In genomic region chr2:125247108-125247961, GRCm38 (mm10) we compare ENCODE assay signal across 8 mouse cellular contexts. TPM values are rescaled to one million over a fixed set of nuclear protein-coding genes. Genes with fewer than 3 reads are reported as not detected.
DNase-seq lines count a peak whose midpoint lies in the region; ATAC-seq lines count a peak whose summit lies in the region.

Gene Dut (plus strand): TSS chr2:125247190.

- peak within 1 kb of the TSS; percentile 87 for H3K9ac ChIP-seq in forebrain, embryonic 14.5 days (ENCODE audit: low read length)
- peak within 1 kb of the TSS; percentile 71 for H3K9ac ChIP-seq in neural tube, embryonic 15.5 days (replicated peaks)

- peak within 1 kb of the TSS; percentile 76 for H3K4me2 ChIP-seq in forebrain, embryonic 14.5 days (ENCODE audit: low read length)
- peak within 1 kb of the TSS; percentile 79 for H3K4me2 ChIP-seq in neural tube, embryonic 15.5 days

- H3K4me1 ChIP-seq in forebrain, embryonic 14.5 days (ENCODE audit: control insufficient read depth, insufficient read depth, low read length): peaks cover 10% of the 10 kb centered on the region
- peaks cover 18% of the 10 kb centered on the region for H3K4me1 ChIP-seq in neural tube, embryonic 15.5 days

- WGBS in forebrain, embryonic 14.5 days: under 1% methylated on average over 80 of the region's 96 CpGs
- under 1% methylated on average over 95 of the region's 96 CpGs for WGBS in neural tube, embryonic 15.5 days

- no peaks in the 10 kb centered on the region for H3K27me3 ChIP-seq in forebrain, embryonic 14.5 days (replicated peaks; ENCODE audit: control insufficient read depth, insufficient read depth, low read length)
- no peaks in the 10 kb centered on the region for H3K27me3 ChIP-seq in neural tube, embryonic 15.5 days (replicated peaks)

- peak; percentile 99 for ATAC-seq in forebrain, embryonic 14.5 days
- peak; percentile 99 for ATAC-seq in neural tube, embryonic 15.5 days (ENCODE audit: low FRiP score)

- DNase-seq in ES-CJ7 (ENCODE audit: low read depth, low spot score): peak; percentile 99
- peak; percentile 98 for DNase-seq in cerebellum, adult 11 months
- DNase-seq in forebrain, embryonic 14.5 days (ENCODE audit: low spot score): peak; percentile 97
- DNase-seq in heart, postnatal 14 days: peak; percentile 91
- peak; percentile 89 for DNase-seq in layer of hippocampus, adult 11-12 months (ENCODE audit: low spot score)
- DNase-seq in lung, adult 18-20 months: peak; percentile 95 to 96
- DNase-seq in testis, postnatal 14 days (ENCODE audit: low spot score): peak; percentile 97

- peak within 1 kb of the TSS; percentile 86 for H3K27ac ChIP-seq in forebrain, embryonic 14.5 days (ENCODE audit: low read depth, low read length)
- H3K27ac ChIP-seq in neural tube, embryonic 15.5 days (replicated peaks): peak within 1 kb of the TSS; percentile 89

- intact Hi-C loops in heart, postnatal 14 days (cut with DNase I): no loop called here

- 0 out of 2 replicates have a peak, but pooled peaks cover 8% of the 10 kb centered on the region for H3K36me3 ChIP-seq in forebrain, embryonic 14.5 days (ENCODE audit: control insufficient read depth, insufficient read depth, low read length)
- H3K36me3 ChIP-seq in neural tube, embryonic 15.5 days: no peaks in the 10 kb centered on the region

- H3K4me3 ChIP-seq in forebrain, embryonic 14.5 days (ENCODE audit: low read depth, low read length): peak within 1 kb of the TSS; percentile 70
- H3K4me3 ChIP-seq in neural tube, embryonic 15.5 days (replicated peaks): peak within 1 kb of the TSS; percentile 73

- no peaks in the 10 kb centered on the region for H3K9me3 ChIP-seq in forebrain, embryonic 14.5 days (replicated peaks; ENCODE audit: control insufficient read depth, low read length)
- H3K9me3 ChIP-seq in neural tube, embryonic 15.5 days (replicated peaks): no peaks in the 10 kb centered on the region

RNA-seq across cellular contexts. Expression of gene Dut, which starts in this region (rescaled TPM):
- polyA plus RNA-seq in forebrain, embryonic 14.5 days (2014; fragmentation: Nextera tagmentation; extraction: Ambion mirVana): 127 and 151 TPM in 2 replicates
- 10 to 100 TPM; 25.6 to 36.6 TPM for total RNA-seq in heart, postnatal 14 days (2021)
- polyA plus RNA-seq in neural tube, embryonic 15.5 days (2015; fragmentation: Nextera tagmentation; extraction: Ambion mirVana): 62.0 and 96.5 TPM in 2 replicates

Comparison
In these comparisons a context has a peak if more than half of its experiments do, and no peak if none do; other contexts are left out.
1. Peak in every context shown above with its lines: DNase-seq, ATAC-seq, H3K4me3 ChIP-seq and H3K27ac ChIP-seq.